Mouse (Mus musculus) liver, postnatal 0 days (tissue): ENCODE data around the gene Rgs9. TPM values are rescaled to one million over a fixed set of nuclear protein-coding genes. Genes with fewer than 3 reads are reported as not detected.
A peak's percentile ranks its signal among the peaks of the same experiment; 100 is the strongest.
"Not testable (repeated sequence)": the region's sequence is repeated elsewhere in the genome, so short reads cannot be mapped to it uniquely, and the experiment has no call there.

ENCODE experiments used
- ATAC-seq: fragments of 200-750 bp; cut with Nextera tagmentation; 2 replicates; pipeline ENCODE4 v1.8.0; 2017; ENCODE audit warnings: mild to moderate bottlenecking, moderate library complexity
- DNase-seq: peaks from one replicate; pipeline ENCODE4 v3.0.0-alpha.2; 2016
- H3K27ac ChIP-seq: fragments of 300-500 bp; sonication (generic); 2 replicates; pipeline ENCODE4 v1.5.1; 2014; ENCODE audit warnings: antibody characterized with exemption, moderate library complexity, mild to moderate bottlenecking, low read depth
- H3K27me3 ChIP-seq: fragments of 300-500 bp; sonication (generic); 2 replicates; pipeline ENCODE4 v1.6.1; 2014; ENCODE audit warnings: low read length, control low read depth, mixed read lengths; ENCODE audit not compliant: insufficient read depth
- H3K36me3 ChIP-seq: fragments of 300-500 bp; sonication (generic); replicated peaks from 2 replicates; pipeline ENCODE4 v1.6.1; 2014; ENCODE audit warnings: mild to moderate bottlenecking, control low read depth, low read length, moderate library complexity, mixed read lengths; ENCODE audit not compliant: insufficient read depth
- H3K4me1 ChIP-seq: fragments of 300-500 bp; sonication (generic); 2 replicates; pipeline ENCODE4 v1.6.1; 2014; ENCODE audit warnings: antibody characterized with exemption, mild to moderate bottlenecking, control low read depth; ENCODE audit not compliant: insufficient read depth
- H3K4me2 ChIP-seq: fragments of 300-500 bp; sonication (generic); 2 replicates; pipeline ENCODE4 v1.6.1; 2014; ENCODE audit warnings: low read depth, mild to moderate bottlenecking, low read length, moderate library complexity, mixed read lengths
- H3K4me3 ChIP-seq: fragments of 300-500 bp; sonication (generic); 2 replicates; pipeline ENCODE4 v1.5.1; 2014; ENCODE audit warnings: low read depth, low read length
- H3K9ac ChIP-seq: fragments of 300-500 bp; sonication (generic); replicated peaks from 2 replicates; pipeline ENCODE4 v1.6.1; 2014; ENCODE audit warnings: mild to moderate bottlenecking, moderate library complexity
- H3K9me3 ChIP-seq: fragments of 300-500 bp; sonication (generic); 2 replicates; pipeline ENCODE4 v1.6.1; 2016; ENCODE audit warnings: mild to moderate bottlenecking, control low read depth, low read length, mixed read lengths
- CTCF ChIP-seq: sonication (generic); IDR thresholded peaks from 2 replicates; pipeline ENCODE4 v1.5.1; 2016; ENCODE audit warnings: antibody characterized with exemption, low read depth
- EP300 ChIP-seq: IDR thresholded peaks from 2 replicates; pipeline ENCODE4 v1.6.1; 2016; ENCODE audit warnings: antibody characterized with exemption, low read depth, mild to moderate bottlenecking
- WGBS: fragments of 180-500 bp; shearing (Covaris S2); extraction: QIAGEN DNeasy Blood & Tissue Kit; methylation state at CpG from one replicate; pipeline ENCODE4 v1.1.7; 2014; ENCODE audit not compliant: insufficient replicate concordance; 5-methylcytosine and 5-hydroxymethylcytosine counted together
- polyA plus RNA-seq: library from polyadenylated mRNA; unstranded; fragments of >200 nt; fragmentation: Nextera tagmentation; extraction: Ambion mirVana; gene quantifications from 2 replicates; pipeline ENCODE4 v1.2.1, GENCODE M21; 2015

Rgs9 gene
- polyA plus RNA-seq, 1 experiment from 2014 or later, result 0.11 TPM

GRCm38 (mm10) chr11:109316921-109317320 is 19.0 kb upstream of the Rgs9 start:
- Histone ChIP-seq H3K9ac (no peak overlapping the region), H3K4me3 (no peak overlapping the region), H3K27ac (no peak overlapping the region), H3K4me2 (no peak overlapping the region), H3K4me1 (no peaks in the 10 kb centered on the region), H3K36me3 (no peaks in the 10 kb centered on the region), H3K9me3 (no peaks in the 10 kb centered on the region), H3K27me3 (no peaks in the 10 kb centered on the region)
- WGBS, result 35% methylated on average over 4 of the region's 4 CpGs
- ATAC-seq (no peak), DNase-seq (peak; percentile 29)
- peak; percentile 69 for TF ChIP-seq CTCF
- no peak for TF ChIP-seq EP300

- no peaks in the 10 kb centered on the region for H3K36me3 ChIP-seq
- H3K4me1 ChIP-seq, result no peaks in the 10 kb centered on the region
- WGBS, result 9% methylated on average over 19 of the region's 20 CpGs
- H3K4me2 ChIP-seq, result peak overlapping the region; percentile 73
- peak overlapping the region; percentile 47 for H3K9ac ChIP-seq
- DNase-seq (peak; percentile 69), ATAC-seq (peak; percentile 79)
- H3K4me3 ChIP-seq, result peak overlapping the region; percentile 53
- TF ChIP-seq CTCF, result peak; percentile 15; the same call in 1 of the 2 replicates
- TF ChIP-seq EP300, result no peak
- H3K9me3 ChIP-seq, result no peaks in the 10 kb centered on the region
- no peaks in the 10 kb centered on the region for H3K27me3 ChIP-seq
- no peak overlapping the region for H3K27ac ChIP-seq
Measured at GRCm38 (mm10) chr11:109311885-109312605, 14.1 kb upstream of the Rgs9 start.

GRCm38 (mm10) chr11:109305680-109306079 is 7.8 kb upstream of the Rgs9 start:
- TF ChIP-seq EP300 (no peak), CTCF (no peak)

GRCm38 (mm10) chr11:109302338-109302737 is 4.4 kb upstream of the Rgs9 start:
- no peak for TF ChIP-seq EP300
- TF ChIP-seq CTCF, result no peak
- no peak overlapping the region for H3K4me3 ChIP-seq
- H3K4me1 ChIP-seq, result peaks cover 5% of the 10 kb centered on the region
- H3K36me3 ChIP-seq, result no peaks in the 10 kb centered on the region
- H3K27ac ChIP-seq, result no peak overlapping the region
- H3K9ac ChIP-seq, result no peak overlapping the region
- WGBS, result 42% methylated on average over 4 of the region's 4 CpGs
- H3K4me2 ChIP-seq, result no peak overlapping the region
- peaks cover 2% of the 10 kb centered on the region; the same call in 1 of the 2 replicates for H3K27me3 ChIP-seq
- H3K9me3 ChIP-seq, result no peaks in the 10 kb centered on the region
- ATAC-seq, result no peak
- DNase-seq, result no peak

More at GRCm38 (mm10) chr11:109305680-109306079, 7.8 kb upstream of the Rgs9 start:
- Histone ChIP-seq H3K4me2 (no peak overlapping the region), H3K9ac (no peak overlapping the region), H3K27ac (no peak overlapping the region), H3K4me3 (no peak overlapping the region), H3K4me1 (no peaks in the 10 kb centered on the region), H3K9me3 (no peaks in the 10 kb centered on the region), H3K36me3 (no peaks in the 10 kb centered on the region), H3K27me3 (no peaks in the 10 kb centered on the region)
- WGBS, result 85% methylated on average over 5 of the region's 5 CpGs
- no peak for DNase-seq
- ATAC-seq, result no peak

- DNase-seq (no peak), ATAC-seq (no peak)
- no peak overlapping the region for H3K4me2 ChIP-seq
- peaks cover 5% of the 10 kb centered on the region for H3K4me1 ChIP-seq
- H3K4me3 ChIP-seq, result no peak overlapping the region
- TF ChIP-seq EP300 (no peak), CTCF (no peak)
- no peaks in the 10 kb centered on the region for H3K36me3 ChIP-seq
- H3K9me3 ChIP-seq, result no peaks in the 10 kb centered on the region
- H3K27me3 ChIP-seq, result peaks cover 9% of the 10 kb centered on the region; the same call in 1 of the 2 replicates
- H3K9ac ChIP-seq, result no peak overlapping the region
- no peak overlapping the region for H3K27ac ChIP-seq
- 79% methylated on average over 7 of the region's 7 CpGs for WGBS
Measured at GRCm38 (mm10) chr11:109297031-109297430, 898 bp downstream of the Rgs9 start.

GRCm38 (mm10) chr11:109292056-109292455 is 5.9 kb downstream of the Rgs9 start:
- H3K27ac ChIP-seq, result no peak overlapping the region
- 69% methylated on average over 3 of the region's 3 CpGs for WGBS
- no peak for DNase-seq
- H3K27me3 ChIP-seq, result peaks cover 4% of the 10 kb centered on the region; the same call in 1 of the 2 replicates
- no peak overlapping the region for H3K4me2 ChIP-seq
- H3K9me3 ChIP-seq, result no peaks in the 10 kb centered on the region
- no peak overlapping the region for H3K4me3 ChIP-seq
- no peaks in the 10 kb centered on the region for H3K4me1 ChIP-seq
- H3K36me3 ChIP-seq, result no peaks in the 10 kb centered on the region
- H3K9ac ChIP-seq, result no peak overlapping the region
- TF ChIP-seq CTCF, result no peak
- no peak for TF ChIP-seq EP300
- ATAC-seq, result no peak

- H3K4me1 ChIP-seq, H3K27ac ChIP-seq, H3K36me3 ChIP-seq, DNase-seq, H3K4me2 ChIP-seq, H3K27me3 ChIP-seq, H3K9me3 ChIP-seq, H3K9ac ChIP-seq, H3K4me3 ChIP-seq, ATAC-seq: not testable (repeated sequence)
- WGBS, result 84% methylated on average over 9 of the region's 9 CpGs
Measured at GRCm38 (mm10) chr11:109289378-109289777, 8.6 kb downstream of the Rgs9 start.
